Mouse (Mus musculus): ENCODE measurements around the gene Osm.

GRCm38 (mm10) chr11:4192757-4193156 is 43.5 kb upstream of the Osm start:
- TF ChIP-seq CTCF (IDR thresholded peaks at IDR 0.05; ENCODE audit: low read depth) (no peak), EP300 (IDR thresholded peaks at IDR 0.05; ENCODE audit: low read depth) (no peak)

Data from heart, postnatal 0 days (tissue).